Mouse (Mus musculus) lung, postnatal 36 days (tissue): Measurements from ENCODE around the gene 4932415D10Rik.
A peak's percentile ranks its signal among the peaks of the same experiment; 100 is the strongest.

Experiments
- DNase-seq: peaks from one replicate; pipeline ENCODE4 v3.0.0; 2022; ENCODE audit warnings: mixed read lengths

The 4932415D10Rik gene

GRCm38 (mm10) chr10:82316482-82316881, at the start of gene 4932415D10Rik:
Gene 4932415D10Rik (minus strand): TSS chr10:82316582.
- no peak for DNase-seq

- DNase-seq = no peak
Measured at GRCm38 (mm10) chr10:82361911-82362310, 45.5 kb upstream of the 4932415D10Rik start.

- no peak for DNase-seq
Measured at GRCm38 (mm10) chr10:82355401-82355800, 39.0 kb upstream of the 4932415D10Rik start.

GRCm38 (mm10) chr10:82354083-82355010, 38.0 kb upstream of the 4932415D10Rik start, which contains the start of gene Gm4924:
Gene Gm4924 (plus strand): TSS chr10:82354255.
- DNase-seq = peak; percentile 90

- no peak for DNase-seq
Measured at GRCm38 (mm10) chr10:82329826-82330225, 13.4 kb upstream of the 4932415D10Rik start.

DNA sequence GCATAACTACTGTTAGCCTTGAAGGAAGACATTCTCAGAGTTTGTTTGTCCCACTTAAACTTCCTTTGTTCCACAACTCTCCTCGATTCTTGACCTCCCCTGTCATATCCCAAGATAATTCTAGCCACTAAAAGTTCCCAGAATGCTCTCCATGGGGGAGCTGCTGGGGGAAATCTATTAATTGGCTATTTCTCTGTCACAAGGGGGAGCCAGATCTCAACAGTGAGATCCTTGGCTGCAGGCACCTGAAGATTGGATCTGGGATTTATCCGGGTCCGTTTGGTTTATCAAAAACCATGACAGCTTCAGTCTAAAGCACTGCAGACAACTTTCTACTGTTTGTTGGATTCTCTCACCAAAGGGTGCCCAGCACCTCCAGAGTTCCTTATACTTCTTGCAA, 3.8 kb upstream of the 4932415D10Rik start:
- no peak for DNase-seq

- no peak for DNase-seq
Measured at GRCm38 (mm10) chr10:82296440-82296839, 19.9 kb downstream of the 4932415D10Rik start.

- DNase-seq = no peak
Measured at GRCm38 (mm10) chr10:82257331-82257730, 59.1 kb downstream of the 4932415D10Rik start.

- no peak for DNase-seq
Measured at GRCm38 (mm10) chr10:82245021-82245420, 71.4 kb downstream of the 4932415D10Rik start.

- DNase-seq = no peak
Measured at GRCm38 (mm10) chr10:82241401-82241788, 75.0 kb downstream of the 4932415D10Rik start.

- DNase-seq = peak; percentile 93
Measured at GRCm38 (mm10) chr10:82240742-82241400, 75.5 kb downstream of the 4932415D10Rik start, which contains the start of gene Zfp938. Gene Zfp938 (minus strand): TSS chr10:82241280.
